Mouse (Mus musculus): ENCODE data around the gene Gm26620. TPM values are rescaled to one million over a fixed set of nuclear protein-coding genes. Genes with fewer than 3 reads are reported as not detected.

The Gm26620 gene
- total RNA-seq, 2 experiments from 2014 or later, result not detected

DNA sequence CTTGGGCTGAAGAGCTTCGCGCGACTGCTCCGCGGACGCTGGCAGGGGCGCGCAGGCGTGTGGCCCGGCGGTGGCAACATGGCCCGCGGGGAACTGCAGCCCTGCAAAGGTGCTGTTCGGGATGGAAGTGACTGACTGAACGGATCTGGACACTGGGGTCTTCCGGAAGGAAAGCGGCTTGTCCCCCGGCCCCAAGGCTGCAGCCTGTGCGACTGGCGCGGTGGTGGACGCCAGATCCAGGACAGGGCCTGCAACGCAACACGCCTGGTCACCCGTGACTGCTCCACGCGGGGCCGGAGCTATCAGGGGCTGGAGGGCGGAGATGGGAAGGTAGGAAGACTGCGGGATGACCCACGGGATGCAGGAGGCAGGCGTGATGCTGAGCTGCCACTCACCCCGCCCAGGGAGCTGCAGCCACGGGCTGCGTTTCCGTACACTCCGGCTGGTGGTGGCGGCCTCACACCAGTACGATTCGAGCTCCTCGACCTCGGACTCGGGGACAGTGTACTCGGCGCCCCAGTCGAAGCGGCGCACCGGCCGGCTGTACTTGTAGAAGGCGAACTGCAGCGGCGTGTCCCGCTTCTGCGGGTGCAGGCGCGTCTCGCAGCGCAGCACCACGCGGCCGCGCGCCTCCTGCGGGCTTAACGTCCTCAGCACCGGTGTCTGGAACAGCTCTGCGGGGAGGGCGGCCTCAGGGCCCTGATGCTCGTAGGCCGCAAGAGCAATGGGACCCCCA is 22.8 kb downstream of the Gm26620 start:
- peak; percentile 77 for ATAC-seq (ENCODE audit: poor library complexity, severe bottlenecking)

DNA sequence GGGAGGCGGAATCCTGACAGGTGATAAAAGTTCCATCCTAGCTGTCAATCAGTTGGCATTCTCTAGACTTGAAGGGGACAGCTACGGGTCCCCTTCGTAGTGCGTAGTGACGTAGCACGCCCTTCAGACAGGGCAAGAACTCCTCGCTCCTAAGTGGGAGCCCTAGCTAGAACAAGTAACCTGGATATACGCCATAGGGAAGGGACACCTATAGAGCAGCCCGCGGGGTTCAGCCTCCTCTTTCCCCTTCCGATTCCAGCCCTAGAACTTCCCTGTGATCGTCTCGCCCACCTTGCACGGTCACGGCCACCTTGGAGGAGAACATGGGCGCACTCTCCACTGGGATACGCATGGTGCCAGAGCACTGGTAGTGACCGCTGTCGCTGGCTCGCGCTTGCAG is 23.5 kb downstream of the Gm26620 start:
- peak; percentile 20 for ATAC-seq (ENCODE audit: poor library complexity, severe bottlenecking)

DNA sequence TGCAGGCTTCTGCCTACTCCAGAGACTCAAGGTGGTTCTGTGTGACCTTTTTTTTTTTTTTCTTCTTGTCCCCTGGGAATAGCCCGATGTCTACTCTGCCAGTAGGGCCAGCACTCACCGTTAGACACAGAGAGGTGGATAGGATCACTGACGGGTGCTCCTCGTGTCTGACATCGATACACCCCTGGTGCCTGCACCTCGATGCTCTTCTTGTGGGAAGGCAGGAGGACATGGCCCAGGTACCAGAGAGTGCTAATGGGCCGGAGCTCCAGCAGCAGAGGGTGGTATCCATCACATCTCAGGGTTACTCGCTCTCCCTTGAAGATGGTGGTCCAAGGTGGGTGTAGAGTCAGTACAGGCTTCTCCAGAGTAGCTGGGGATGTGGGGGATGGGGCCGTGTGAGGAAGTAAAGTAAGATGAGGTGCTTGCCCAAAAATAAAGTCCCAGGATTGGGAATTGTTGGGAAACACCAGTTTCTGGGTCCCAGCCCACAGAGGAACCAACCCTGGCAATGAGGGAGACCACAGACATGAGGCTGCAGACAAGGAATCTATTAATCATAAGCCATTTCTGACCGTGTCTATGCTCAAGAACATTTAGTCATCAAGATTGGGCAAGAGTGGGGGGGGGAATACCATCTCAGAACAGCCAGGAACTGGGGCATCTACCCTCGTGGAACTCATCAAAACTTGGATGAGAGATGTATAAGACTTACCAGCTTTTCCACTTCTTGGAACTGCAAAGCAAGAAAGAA is 27.2 kb downstream of the Gm26620 start:
- ATAC-seq (ENCODE audit: poor library complexity, severe bottlenecking), result peak; percentile 17; the same call in 1 of the 2 replicates

DNA sequence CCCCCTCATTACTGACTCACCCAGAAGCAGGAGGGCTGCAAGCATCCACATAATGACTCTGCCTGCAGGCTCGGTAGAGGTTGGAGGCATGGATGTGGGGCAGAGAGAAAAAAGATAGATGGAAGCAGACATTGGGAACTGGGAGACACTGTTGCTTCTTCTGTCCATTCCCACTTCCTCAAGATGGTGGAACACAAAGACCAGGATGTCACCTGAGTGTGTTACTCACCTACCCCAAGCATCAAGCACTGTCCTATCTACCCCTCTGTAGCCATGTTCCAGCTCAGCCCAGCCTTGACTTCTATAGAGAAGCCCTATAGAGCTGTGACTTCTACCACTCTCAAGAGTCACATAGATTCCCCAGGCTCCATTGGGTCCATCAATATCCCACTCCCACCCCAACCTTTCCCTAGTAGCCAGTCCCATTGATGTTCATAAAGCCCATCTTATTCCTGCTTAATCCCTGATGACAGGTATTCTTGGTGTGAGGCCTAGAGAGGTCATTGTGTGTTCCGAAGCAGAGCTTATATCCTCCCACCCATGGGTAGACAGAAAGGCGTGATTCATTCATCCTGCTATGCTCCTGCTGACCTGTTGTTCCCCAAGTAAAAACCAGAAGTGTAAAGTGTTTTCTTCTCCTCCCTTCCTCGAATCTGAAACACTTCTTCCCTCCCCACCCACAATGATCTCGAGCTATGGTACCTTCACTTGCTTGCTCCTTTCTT is 28.2 kb downstream of the Gm26620 start, which contains the start of gene Fcrlb:
TSS of gene Fcrlb (minus strand) at position 51 of the 725 bp plus-strand sequence.
- ATAC-seq (ENCODE audit: poor library complexity, severe bottlenecking), result no peak

DNA sequence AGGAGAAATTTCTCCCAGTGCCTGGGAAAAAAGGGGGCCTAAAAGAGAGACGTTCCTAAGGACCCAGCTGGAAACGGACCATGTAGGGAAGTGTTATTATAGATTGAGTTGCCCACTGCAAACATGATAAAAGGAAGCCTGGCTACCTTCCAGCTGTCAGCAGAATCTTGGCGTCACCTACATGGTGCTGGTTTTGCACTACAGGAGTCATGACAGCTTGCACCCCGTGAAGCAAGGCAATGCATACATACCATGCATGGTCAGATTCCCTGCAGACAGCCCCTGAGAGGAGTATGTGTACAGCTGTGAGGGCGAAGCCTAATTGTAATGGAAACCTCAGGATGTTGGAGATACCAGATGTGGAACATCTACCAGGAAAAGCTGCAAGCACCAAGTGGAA is 30.8 kb downstream of the Gm26620 start:
- ATAC-seq (ENCODE audit: poor library complexity, severe bottlenecking), result no peak

DNA sequence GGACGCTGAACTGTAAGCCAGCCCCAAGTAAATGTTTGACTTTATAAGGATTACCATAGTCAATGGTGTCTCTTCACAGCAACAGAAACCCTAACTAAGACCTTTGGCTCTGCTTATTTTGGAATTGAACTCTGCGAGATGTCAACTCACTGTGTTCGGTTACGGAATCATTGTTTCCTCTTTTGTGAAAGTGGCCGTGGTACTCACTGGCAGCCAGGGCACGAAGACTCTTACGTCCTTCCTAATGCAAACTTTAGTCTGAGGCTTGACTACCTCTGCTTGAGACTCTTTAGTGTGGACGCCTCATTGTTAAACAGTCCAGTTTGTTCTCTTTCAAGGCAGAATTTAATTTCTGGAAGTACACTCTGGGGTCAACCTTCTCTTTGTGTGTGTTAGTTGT is 34.4 kb downstream of the Gm26620 start:
- ATAC-seq (ENCODE audit: poor library complexity, severe bottlenecking), result peak; percentile 91

DNA sequence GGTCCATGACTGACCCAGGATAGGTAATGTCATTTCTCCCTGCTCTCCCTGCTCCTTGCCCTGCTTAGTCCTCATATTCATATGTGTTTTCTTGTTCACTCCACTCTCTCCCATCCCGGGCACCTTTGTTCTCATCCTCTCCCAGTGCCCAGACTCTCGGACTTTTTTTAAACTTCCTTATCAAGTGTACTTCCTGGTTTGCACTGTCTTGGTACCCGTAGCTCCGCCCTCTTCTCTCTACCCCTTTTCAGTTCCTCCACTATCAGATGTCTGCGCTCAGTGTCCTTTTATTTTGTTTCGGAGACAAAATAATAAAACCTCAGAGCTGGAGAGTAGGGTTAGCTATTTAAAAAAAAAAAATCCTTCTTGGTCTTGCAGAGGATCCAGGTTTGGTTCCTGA is 39.6 kb downstream of the Gm26620 start:
- peak; percentile 98 for ATAC-seq (ENCODE audit: poor library complexity, severe bottlenecking)

DNA sequence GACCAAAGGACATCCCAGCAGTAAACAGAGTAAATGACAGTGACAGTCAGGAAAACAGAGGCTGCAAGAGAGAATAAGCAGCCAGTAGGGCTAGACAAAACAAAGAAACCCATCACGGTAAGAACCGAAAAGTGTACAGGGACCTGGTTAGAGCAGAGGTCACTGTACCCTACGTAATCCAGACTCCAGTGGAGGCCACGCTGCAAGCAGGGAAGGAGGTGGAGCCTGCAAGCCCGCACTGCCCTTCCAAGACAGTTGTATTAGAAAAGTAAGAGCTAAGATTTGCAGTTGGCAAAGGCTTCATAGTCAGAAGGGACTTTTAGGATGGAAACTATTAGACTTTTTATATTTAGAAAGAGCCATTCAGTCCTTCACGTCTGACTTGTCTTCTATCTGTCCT is 42.1 kb downstream of the Gm26620 start:
- ATAC-seq (ENCODE audit: poor library complexity, severe bottlenecking), result no peak

DNA sequence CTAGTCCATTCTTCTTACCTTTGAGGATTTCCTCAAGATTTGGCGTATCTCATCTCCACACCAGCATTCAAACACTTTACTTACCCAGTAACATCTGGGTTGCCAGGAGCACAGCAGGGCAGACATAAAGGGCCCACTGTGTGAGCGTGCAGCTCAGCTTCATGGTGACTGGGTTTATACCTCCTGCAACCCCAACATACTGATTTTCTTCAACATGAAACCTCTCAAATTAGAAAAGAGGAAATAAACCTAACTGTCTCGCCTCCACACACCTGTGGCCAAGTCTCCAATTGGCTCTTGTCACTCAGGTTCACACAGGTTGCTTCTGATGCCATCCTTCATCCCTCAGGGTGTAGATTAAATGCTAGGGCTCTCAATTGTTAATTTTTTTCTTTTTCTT is 42.5 kb downstream of the Gm26620 start, which contains the start of gene Fcrla:
TSS of gene Fcrla (minus strand) at position 206 of the 400 bp plus-strand sequence.
- no peak for ATAC-seq (ENCODE audit: poor library complexity, severe bottlenecking)

DNA sequence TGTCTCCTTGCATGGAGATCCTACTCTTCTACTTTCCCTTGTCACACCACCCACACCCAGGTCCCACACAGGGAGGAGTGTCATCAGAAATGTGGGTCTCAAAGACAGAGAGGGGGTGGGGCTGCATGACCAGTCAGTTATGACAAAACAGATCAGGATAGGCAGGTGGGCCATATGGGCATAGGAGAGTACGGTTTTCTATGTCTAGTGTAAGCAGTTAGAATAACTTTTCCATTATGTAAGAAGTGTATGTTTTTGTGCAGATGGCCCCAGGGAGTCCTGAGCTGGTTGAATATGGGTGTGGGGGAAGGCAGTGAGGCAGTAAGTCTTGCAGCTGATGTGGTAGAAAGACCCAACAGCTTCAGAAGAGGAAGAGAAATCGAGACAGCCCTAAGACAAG is 43.6 kb downstream of the Gm26620 start:
- 0 out of 2 replicates have a peak, but pooled peaks have one; percentile 15 for ATAC-seq (ENCODE audit: poor library complexity, severe bottlenecking)

DNA sequence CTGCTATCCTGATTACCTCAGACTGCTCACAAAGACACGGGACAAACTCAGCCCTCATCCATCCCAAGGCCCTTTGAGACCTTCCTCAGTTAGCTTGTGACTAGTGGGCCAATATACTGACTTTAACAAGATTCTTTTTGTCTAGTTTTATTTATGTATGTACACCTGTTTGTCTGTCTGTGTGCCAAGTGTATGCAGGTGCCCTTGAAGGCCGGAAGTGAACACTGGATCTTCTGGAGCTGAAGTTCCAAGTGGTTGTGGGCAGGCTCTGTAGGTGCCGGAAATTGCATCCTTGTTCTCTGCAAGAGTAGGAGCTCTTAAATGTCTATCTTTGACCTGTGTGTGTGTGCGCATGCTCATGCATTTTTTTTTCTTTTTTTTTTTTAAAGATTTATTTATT is 44.4 kb downstream of the Gm26620 start:
- no peak for ATAC-seq (ENCODE audit: poor library complexity, severe bottlenecking)

DNA sequence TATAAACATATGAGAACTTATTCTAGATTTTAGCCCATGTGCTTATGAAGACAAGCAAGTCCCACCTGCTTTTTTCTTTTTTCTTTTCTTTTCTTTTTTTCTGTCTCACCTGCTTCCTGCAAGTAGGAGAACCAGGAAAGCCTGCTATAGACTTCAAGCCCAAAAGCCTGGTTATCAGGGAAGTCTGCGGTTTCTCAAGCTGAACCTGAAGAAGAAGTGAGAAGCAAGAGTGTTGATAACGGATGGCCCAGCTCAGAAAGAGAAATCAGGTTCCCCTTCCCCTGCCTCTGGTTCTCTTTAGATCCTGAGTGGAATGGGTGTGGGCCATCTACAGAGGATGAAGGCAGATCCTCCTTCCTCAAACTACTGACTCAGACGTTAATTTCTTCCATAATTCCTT is 47.2 kb downstream of the Gm26620 start:
- ATAC-seq (ENCODE audit: poor library complexity, severe bottlenecking), result peak; percentile 45; the same call in 1 of the 2 replicates

DNA sequence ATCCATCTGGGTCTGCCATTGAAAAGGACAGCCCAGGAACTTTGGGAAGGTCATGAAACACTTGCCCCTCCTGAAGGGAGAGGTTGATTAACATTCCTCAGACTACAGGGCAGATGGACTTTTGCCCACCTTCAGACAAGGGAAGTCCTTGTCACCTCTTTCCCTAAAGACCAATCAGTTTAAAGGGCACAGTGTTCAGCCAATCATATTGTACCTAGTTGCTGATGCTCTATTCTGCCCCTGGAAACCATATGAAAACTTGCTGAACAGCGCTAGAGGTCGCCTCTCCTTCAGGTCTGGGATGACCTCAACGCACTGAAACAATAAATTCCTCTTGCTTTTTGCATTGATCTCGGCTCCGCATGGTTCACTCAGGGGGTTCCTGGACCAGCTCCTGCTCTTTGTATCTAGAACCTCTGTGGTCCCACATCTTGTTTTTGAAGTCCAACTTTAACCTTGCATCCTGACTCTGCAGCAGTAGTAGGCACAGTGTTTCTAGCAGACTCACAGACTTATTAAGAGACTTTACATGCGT is 48.6 kb downstream of the Gm26620 start:
- ATAC-seq (ENCODE audit: poor library complexity, severe bottlenecking), result no peak

DNA sequence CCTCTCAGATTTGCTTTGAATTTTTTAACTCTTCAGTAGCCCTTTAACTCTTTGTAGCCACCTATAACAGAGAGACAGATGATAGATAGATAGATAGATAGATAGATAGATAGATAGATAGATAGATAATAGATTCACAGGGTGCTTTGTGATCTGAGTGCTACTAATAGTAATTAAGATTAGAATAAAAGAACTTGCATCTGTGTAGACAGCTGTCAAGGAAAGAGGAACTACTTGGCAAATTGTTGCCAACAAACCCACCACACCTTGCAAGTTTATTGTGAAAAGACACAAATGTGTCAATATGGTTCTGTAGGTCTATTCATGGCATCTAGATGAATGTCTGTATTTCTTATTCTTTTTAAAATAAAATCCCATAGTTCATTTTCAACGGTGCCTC is 49.1 kb downstream of the Gm26620 start:
- peak; percentile 39; the same call in 1 of the 2 replicates for ATAC-seq (ENCODE audit: poor library complexity, severe bottlenecking)

DNA sequence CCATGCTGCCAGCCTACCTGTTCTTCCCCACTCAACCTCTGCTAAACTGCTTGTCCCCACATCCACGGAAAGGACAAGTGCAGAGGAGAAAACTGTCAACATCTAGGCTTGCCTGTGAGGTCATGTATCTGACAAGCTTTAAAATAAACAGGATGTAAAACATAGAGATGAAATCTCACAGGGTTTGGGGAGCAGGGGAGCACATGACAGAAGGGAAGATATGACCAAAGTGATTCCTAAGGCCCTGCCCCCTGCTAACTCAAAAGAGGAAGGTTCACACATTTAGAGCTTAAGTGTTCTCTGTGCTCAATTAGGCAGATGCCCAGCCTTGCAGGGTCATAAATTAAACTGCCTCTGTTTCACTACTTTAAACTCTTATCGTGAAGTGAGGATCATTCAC is 49.5 kb downstream of the Gm26620 start:
- ATAC-seq (ENCODE audit: poor library complexity, severe bottlenecking), result peak; percentile 86

Other genes starting within 250 kb of the Gm26620 start
- 9.0 and 9.2 TPM in 2 replicates for gene Olfml2b, start 240.5 kb upstream of the Gm26620 start, total RNA-seq (2015)
- 10.8 and 16.5 TPM in 2 replicates for gene Olfml2b, start 240.5 kb upstream of the Gm26620 start, total RNA-seq (2017)
- 35.9 and 38.4 TPM in 2 replicates for gene Atf6, start 17.3 kb upstream of the Gm26620 start, total RNA-seq (2015)
- 35.1 and 39.4 TPM in 2 replicates for gene Atf6, start 17.3 kb upstream of the Gm26620 start, total RNA-seq (2017)
- 7.5 and 10.3 TPM in 2 replicates for gene Dusp12, start 475 bp downstream of the Gm26620 start, total RNA-seq (2015)
- gene Dusp12, start 475 bp downstream of the Gm26620 start, total RNA-seq (2017), result 5.2 and 5.4 TPM in 2 replicates
- not detected in 2 replicates for gene Fcrlb, start 27.9 kb downstream of the Gm26620 start, total RNA-seq (2015)
- gene Fcrlb, start 27.9 kb downstream of the Gm26620 start, total RNA-seq (2017), result not detected in 2 replicates
- 1.3 and 3.2 TPM in 2 replicates for gene Fcrla, start 42.5 kb downstream of the Gm26620 start, total RNA-seq (2015)
- 0.40 and 2.7 TPM in 2 replicates for gene Fcrla, start 42.5 kb downstream of the Gm26620 start, total RNA-seq (2017)
- 226 and 271 TPM in 2 replicates for gene Fcgr2b, start 91.5 kb downstream of the Gm26620 start, total RNA-seq (2015)
- 174 and 196 TPM in 2 replicates for gene Fcgr2b, start 91.5 kb downstream of the Gm26620 start, total RNA-seq (2017)
- gene Fcgr4, start 133.9 kb downstream of the Gm26620 start, total RNA-seq (2015), result 34.6 and 34.8 TPM in 2 replicates
- 30.0 and 47.4 TPM in 2 replicates for gene Fcgr4, start 133.9 kb downstream of the Gm26620 start, total RNA-seq (2017)
- 499 and 513 TPM in 2 replicates for gene Fcgr3, start 179.9 kb downstream of the Gm26620 start, total RNA-seq (2015)
- gene Fcgr3, start 179.9 kb downstream of the Gm26620 start, total RNA-seq (2017), result 540 and 572 TPM in 2 replicates
- gene Cfap126, start 228.9 kb downstream of the Gm26620 start, total RNA-seq (2015), result 0.91 and 1.0 TPM in 2 replicates
- gene Cfap126, start 228.9 kb downstream of the Gm26620 start, total RNA-seq (2017), result 0.59 TPM in 1 of 2 replicates, not detected in the other

Data from megakaryocyte, adult 5-6 weeks (primary cell).